Mouse (Mus musculus): ENCODE results near the gene Txnip. TPM values are rescaled to one million over a fixed set of nuclear protein-coding genes. Genes with fewer than 3 reads are reported as not detected.
A peak's percentile ranks its signal among the peaks of the same experiment; 100 is the strongest.

Txnip gene
- polyA plus RNA-seq, 1 experiment, result 110 TPM

DNA sequence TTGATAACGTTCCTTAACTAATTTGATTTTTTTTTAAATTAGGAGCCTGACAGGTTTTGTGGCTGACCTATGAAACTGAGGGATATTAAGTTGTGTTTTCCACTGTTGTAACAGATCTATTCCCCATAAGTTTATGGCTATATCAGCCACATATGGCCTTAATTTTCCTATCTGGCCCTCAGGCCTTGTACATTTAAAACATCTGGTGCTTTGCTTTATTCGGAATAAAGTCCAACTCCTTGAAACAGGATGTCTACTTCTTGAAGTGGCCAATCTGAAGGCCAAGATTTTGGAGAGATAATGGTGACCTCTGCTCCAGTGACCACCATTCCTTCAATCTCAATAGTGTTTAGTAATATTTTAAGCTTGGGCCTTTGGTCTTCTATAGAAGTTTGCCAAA is 18.4 kb upstream of the Txnip start:
- TF ChIP-seq POLR2A (IDR thresholded peaks at IDR 0.05; ENCODE audit: borderline replicate concordance, extremely low read depth, insufficient read depth, insufficient read length, poor library complexity, severe bottlenecking) (no peak), CTCF (IDR thresholded peaks at IDR 0.05; ENCODE audit: borderline replicate concordance, extremely low read depth, insufficient read depth, insufficient read length) (no peak)
- no peak for DNase-seq (ENCODE audit: low read depth)

DNA sequence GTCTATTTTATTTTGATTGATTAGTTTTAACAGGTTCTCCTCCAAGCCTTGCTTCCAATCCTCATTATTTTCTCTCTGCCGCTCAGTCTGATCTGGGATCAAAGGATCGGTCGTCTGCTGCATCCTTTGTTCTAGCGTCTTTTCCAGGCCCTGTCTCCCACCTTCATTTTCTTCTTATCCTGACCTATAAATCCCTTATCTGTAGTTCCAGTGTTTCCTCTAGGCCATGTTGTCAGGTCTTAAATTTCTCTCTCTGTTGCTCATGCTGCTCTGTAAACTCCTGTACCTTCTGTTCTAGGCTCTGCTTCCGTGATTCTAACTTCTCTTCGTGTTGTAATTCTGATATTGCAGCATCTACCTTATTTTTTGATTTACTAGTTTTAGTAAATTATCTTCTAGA is 17.0 kb upstream of the Txnip start:
- no peak for DNase-seq (ENCODE audit: low read depth)
- no peak for TF ChIP-seq POLR2A (IDR thresholded peaks at IDR 0.05; ENCODE audit: borderline replicate concordance, extremely low read depth, insufficient read depth, insufficient read length, poor library complexity, severe bottlenecking)
- TF ChIP-seq CTCF (IDR thresholded peaks at IDR 0.05; ENCODE audit: borderline replicate concordance, extremely low read depth, insufficient read depth, insufficient read length), result no peak

DNA sequence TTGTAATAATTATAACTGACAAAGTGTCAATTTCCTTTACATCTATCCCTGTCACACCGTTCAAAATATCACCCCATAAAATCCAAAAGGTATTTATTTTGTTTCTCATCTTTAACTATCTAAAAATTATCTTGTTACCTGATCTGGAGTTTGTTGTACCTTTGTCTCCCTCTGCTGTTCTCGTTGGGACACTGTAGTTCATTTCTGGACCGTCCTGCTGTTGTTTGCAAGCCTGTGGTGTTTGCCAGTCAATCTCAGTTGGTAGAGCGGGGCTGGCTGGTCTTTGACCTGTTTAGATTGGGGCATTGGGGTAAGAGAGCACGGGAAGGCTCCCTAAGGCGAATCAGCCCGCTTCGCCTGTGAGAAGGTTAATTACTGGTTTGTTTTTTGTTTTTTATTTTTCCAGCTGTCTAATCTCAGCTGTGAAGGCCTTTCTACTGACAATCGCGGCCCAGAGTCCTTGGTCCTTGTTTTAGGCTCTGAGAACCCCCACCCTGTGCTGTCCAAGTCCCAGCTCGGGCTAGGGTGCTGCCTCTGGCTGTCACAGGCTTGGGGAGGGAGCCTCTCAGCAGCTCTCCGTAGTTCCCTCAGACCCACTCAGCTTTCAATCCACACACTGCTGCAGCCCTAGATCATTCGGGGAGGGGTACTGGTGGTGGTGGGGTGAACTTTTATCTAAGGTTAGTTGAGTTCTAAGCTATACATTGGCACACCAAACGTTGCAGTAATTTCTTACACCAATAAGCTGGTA is 16.3 kb upstream of the Txnip start:
- peak; percentile 71 for DNase-seq (ENCODE audit: low read depth)
- TF ChIP-seq POLR2A (IDR thresholded peaks at IDR 0.05; ENCODE audit: borderline replicate concordance, extremely low read depth, insufficient read depth, insufficient read length, poor library complexity, severe bottlenecking) (no peak), CTCF (IDR thresholded peaks at IDR 0.05; ENCODE audit: borderline replicate concordance, extremely low read depth, insufficient read depth, insufficient read length) (peak; percentile 52; the same call in 1 of the 2 replicates)

DNA sequence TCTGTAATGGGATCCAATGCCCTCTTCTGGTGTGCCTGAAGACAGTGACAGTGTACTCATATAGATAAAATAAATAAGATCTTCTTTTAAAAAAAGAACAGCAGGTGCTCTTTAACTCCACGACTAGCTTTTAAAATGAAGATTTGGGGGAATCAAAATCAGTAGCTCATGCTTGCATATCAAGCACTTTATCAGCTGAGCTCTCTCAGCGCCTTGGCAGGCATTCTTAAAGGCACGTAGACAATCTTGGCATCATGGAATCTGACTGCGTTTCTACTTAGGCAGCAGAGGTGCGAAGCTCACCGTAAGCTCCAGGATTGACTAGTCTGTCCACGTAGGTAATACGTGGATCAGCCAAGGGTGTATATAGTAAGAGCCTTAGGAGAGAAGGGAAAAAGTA is 15.2 kb upstream of the Txnip start:
- TF ChIP-seq POLR2A (IDR thresholded peaks at IDR 0.05; ENCODE audit: borderline replicate concordance, extremely low read depth, insufficient read depth, insufficient read length, poor library complexity, severe bottlenecking) (no peak), CTCF (IDR thresholded peaks at IDR 0.05; ENCODE audit: borderline replicate concordance, extremely low read depth, insufficient read depth, insufficient read length) (no peak)
- no peak for DNase-seq (ENCODE audit: low read depth)

DNA sequence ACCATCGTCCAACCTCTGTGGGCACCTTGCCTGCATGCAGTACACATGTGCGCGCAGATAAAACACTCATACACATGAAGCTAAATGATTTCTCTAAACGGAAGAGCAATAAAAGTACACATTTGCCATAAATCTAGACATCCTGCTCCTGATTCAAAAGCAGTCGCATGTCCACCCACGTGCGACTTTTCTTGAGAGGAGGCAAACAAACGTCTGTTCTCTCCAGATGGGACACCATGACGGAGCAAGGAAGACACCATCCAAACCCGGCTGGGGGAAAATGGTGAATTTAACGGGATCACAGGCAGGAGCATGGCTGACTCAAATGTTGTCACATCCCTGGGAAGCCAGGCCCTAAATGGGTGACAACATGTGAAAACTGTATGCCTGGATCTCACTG is 14.4 kb upstream of the Txnip start:
- TF ChIP-seq POLR2A (IDR thresholded peaks at IDR 0.05; ENCODE audit: borderline replicate concordance, extremely low read depth, insufficient read depth, insufficient read length, poor library complexity, severe bottlenecking), result no peak
- TF ChIP-seq CTCF (IDR thresholded peaks at IDR 0.05; ENCODE audit: borderline replicate concordance, extremely low read depth, insufficient read depth, insufficient read length), result no peak
- no peak for DNase-seq (ENCODE audit: low read depth)

DNA sequence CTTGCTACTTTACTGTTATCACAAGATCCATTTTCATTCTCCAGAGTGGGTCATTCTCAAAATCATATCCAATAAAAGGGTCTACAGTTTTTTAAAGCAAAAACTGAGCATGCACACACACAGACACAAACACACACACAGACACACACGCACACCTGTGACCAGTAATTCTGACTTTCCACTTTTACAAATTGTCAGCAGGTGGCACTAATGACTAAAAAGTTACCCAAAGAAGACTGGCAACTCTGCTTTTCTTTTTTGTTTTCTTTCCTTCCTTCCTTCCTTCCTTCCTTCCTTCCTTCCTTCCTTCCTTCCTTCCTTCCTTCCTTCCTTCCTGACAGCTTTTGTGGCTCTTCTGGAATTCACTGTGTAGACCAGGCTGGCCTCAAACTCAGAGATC is 12.2 kb upstream of the Txnip start:
- no peak for DNase-seq (ENCODE audit: low read depth)
- no peak for TF ChIP-seq POLR2A (IDR thresholded peaks at IDR 0.05; ENCODE audit: borderline replicate concordance, extremely low read depth, insufficient read depth, insufficient read length, poor library complexity, severe bottlenecking)
- TF ChIP-seq CTCF (IDR thresholded peaks at IDR 0.05; ENCODE audit: borderline replicate concordance, extremely low read depth, insufficient read depth, insufficient read length), result no peak

DNA sequence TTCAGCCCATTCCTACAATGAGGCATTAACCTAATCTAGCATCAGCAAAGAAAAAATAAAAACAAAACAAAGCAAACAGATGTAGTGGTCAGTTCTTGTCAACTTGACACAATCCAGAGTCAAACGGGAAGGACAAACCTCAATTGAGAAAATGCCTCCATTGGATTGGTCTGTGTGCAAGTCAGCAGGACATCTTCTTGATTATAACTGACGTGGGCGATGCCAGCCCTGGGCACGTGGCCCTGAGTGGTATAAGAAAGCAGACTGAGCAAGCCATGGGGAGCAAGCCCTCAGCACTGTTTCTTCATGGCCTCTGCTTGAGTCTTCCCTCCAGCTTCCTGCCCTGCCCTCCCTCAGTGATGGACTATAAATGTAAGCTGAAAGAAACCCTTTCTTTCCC is 10.9 kb upstream of the Txnip start:
- no peak for DNase-seq (ENCODE audit: low read depth)

DNA sequence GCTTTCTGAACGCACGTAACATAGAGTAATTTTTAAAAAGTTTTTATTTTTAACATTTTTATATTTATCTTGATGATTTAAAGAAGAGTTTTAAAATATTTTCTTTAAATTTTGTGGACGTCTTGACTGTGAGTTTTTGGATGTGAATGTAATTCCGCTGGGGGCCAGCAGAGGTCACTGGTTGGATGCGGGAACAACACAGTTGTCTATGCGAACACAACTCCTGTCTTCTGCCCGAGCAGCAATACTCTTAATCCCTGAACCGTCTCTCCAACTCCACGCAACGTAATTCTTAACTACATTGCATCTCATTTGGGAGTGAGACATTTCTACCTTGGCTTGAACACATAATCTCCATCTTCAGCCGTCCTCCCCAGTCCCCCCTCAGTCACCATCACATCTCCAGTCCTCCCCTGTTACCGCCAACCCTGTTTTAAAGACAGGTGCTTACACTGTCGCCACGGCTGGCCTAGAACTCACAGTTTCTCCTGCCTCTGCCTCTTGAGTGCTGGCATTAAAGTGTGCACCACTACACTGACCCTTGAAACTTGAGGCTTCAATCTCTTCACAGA is 10.3 kb upstream of the Txnip start:
- peak; percentile 79 for DNase-seq (ENCODE audit: low read depth)
- no peak for TF ChIP-seq POLR2A (IDR thresholded peaks at IDR 0.05; ENCODE audit: borderline replicate concordance, extremely low read depth, insufficient read depth, insufficient read length, poor library complexity, severe bottlenecking)
- peak; percentile 87 for TF ChIP-seq CTCF (IDR thresholded peaks at IDR 0.05; ENCODE audit: borderline replicate concordance, extremely low read depth, insufficient read depth, insufficient read length)

More for the DNA sequence above, 10.9 kb upstream of the Txnip start:
- TF ChIP-seq CTCF (IDR thresholded peaks at IDR 0.05; ENCODE audit: borderline replicate concordance, extremely low read depth, insufficient read depth, insufficient read length), result no peak

DNA sequence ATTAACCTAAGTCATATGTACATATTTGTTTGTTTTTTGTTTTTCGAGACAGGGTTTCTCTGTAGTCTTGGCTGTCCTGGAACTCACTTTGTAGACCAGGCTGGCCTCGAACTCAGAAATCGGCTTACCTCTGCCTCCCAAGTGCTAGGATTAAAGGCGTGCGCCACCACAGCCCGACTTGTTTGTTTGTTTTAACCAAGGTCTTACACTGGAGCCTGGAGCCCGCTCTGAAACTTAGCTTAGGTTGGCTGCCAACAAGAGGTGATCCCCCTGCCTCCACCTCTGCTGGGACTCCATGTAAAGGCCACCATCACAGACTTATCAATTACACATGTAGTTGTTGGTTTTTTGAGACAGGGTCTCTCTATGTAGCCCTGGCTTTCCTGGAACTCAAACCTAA is 8.9 kb upstream of the Txnip start:
- TF ChIP-seq POLR2A (IDR thresholded peaks at IDR 0.05; ENCODE audit: borderline replicate concordance, extremely low read depth, insufficient read depth, insufficient read length, poor library complexity, severe bottlenecking), result no peak
- no peak for TF ChIP-seq CTCF (IDR thresholded peaks at IDR 0.05; ENCODE audit: borderline replicate concordance, extremely low read depth, insufficient read depth, insufficient read length)
- no peak for DNase-seq (ENCODE audit: low read depth)

DNA sequence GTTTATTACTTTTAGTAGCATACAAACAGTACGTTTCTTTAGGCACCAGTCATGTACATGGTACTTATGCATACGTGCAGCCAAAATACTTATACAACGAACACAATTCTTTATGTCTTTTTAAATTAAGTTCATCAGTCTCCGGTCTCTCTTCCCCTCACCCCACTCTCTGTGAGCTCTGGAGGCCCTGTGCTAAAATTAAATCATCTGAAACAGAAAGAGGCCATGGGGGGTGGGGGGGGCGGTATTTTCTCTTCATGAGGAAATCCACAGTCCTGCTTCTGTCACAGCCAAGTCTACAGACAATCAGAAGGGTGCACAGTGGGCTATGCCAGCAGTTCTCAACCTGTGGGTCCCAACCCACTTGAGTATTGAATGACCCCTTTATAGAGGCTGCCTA is 8.4 kb upstream of the Txnip start:
- no peak for DNase-seq (ENCODE audit: low read depth)
- TF ChIP-seq CTCF (IDR thresholded peaks at IDR 0.05; ENCODE audit: borderline replicate concordance, extremely low read depth, insufficient read depth, insufficient read length) (no peak), POLR2A (IDR thresholded peaks at IDR 0.05; ENCODE audit: borderline replicate concordance, extremely low read depth, insufficient read depth, insufficient read length, poor library complexity, severe bottlenecking) (no peak)

DNA sequence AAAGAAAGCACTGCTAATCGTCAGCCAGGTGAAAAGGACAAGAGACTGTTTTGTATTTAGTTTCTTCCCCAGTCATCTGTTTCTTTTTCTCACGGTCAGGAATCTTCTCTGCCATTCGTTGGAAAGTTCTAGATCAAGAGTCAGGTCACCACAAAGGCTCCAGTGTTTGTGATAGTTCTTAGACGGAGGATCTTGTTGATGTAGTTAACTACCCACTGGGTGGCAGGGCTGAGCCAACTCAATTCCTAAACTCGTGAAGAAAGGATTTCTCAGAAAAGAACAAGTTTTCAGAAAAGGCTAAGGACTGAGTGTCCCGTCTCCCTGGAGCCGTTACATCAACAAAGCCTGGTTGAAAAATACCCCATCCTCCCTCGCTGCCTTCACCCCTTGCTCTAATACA is 6.6 kb upstream of the Txnip start:
- peak; percentile 80 for DNase-seq (ENCODE audit: low read depth)
- no peak for TF ChIP-seq POLR2A (IDR thresholded peaks at IDR 0.05; ENCODE audit: borderline replicate concordance, extremely low read depth, insufficient read depth, insufficient read length, poor library complexity, severe bottlenecking)
- peak; percentile 51; the same call in 1 of the 2 replicates for TF ChIP-seq CTCF (IDR thresholded peaks at IDR 0.05; ENCODE audit: borderline replicate concordance, extremely low read depth, insufficient read depth, insufficient read length)

DNA sequence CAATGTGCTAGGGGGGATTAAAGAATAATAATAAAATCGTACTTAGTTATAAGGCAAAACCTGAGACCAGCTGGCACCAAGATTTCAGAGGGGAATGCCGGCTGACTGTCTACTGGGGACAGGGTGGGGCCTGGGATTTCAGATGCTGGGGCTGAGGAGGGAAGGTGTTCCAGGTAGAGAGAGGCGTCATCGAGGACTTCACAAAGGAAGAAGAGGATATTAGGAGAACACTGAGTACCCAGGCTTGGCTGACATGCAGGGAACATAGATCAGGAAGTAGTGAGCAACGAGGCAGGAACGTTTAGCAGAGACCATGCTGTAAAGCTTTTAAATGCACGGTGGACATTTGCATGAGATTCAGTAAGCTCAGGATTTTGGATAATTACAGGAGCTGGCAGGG is 5.9 kb upstream of the Txnip start:
- TF ChIP-seq POLR2A (IDR thresholded peaks at IDR 0.05; ENCODE audit: borderline replicate concordance, extremely low read depth, insufficient read depth, insufficient read length, poor library complexity, severe bottlenecking), result no peak
- TF ChIP-seq CTCF (IDR thresholded peaks at IDR 0.05; ENCODE audit: borderline replicate concordance, extremely low read depth, insufficient read depth, insufficient read length), result no peak
- no peak for DNase-seq (ENCODE audit: low read depth)
